Mouse (Mus musculus) megakaryocyte progenitor cell, adult 5-6 weeks (primary cell): ENCODE results near the gene Rubcn. TPM values are rescaled to one million over a fixed set of nuclear protein-coding genes. Genes with fewer than 3 reads are reported as not detected.
"Not testable (repeated sequence)": the region's sequence is repeated elsewhere in the genome, so short reads cannot be mapped to it uniquely, and the experiment has no call there.

ENCODE experiments used
- ATAC-seq: replicated peaks from 2 replicates; pipeline ENCODE4 v1.8.0; 2016; ENCODE audit warnings: mild to moderate bottlenecking, moderate TSS enrichment, inconsistent platforms; ENCODE audit not compliant: poor library complexity
- total RNA-seq, 2 experiments: library from RNA; stranded (forward) in 1 of 2; stranded (reverse) in 1 of 2; fragments of 157-497, 149-512 nt in 1 of 2; fragments of 200-1000 nt in 1 of 2; gene quantifications; 2 replicates each; pipeline versions ENCODE4 v1.2.3 to v1.2.4; 2015 to 2017

The Rubcn gene
- total RNA-seq (2015) (7.6 and 8.2 TPM in 2 replicates), total RNA-seq (2017) (11.3 and 11.4 TPM in 2 replicates)

- peak; percentile 97 for ATAC-seq
These were observed at the start of gene Rubcn, which contains the start of gene Fyttd1 for GRCm38 (mm10) chr16:32877343-32878156. Gene Rubcn, minus strand, starts transcription at chr16:32877766. Gene Fyttd1, plus strand, starts transcription at chr16:32877500.

GRCm38 (mm10) chr16:32927044-32927443 lies 49.5 kb upstream of the Rubcn start:
- ATAC-seq, result no peak

GRCm38 (mm10) chr16:32926629-32927028 lies 49.1 kb upstream of the Rubcn start:
- not testable (repeated sequence) for ATAC-seq

GRCm38 (mm10) chr16:32915292-32916068 lies 37.9 kb upstream of the Rubcn start:
- no peak for ATAC-seq

- ATAC-seq, result peak; percentile 83
These were observed 36.6 kb upstream of the Rubcn start, which contains the start of gene Lrch3 for GRCm38 (mm10) chr16:32913937-32914881. Gene Lrch3, plus strand, starts transcription at chr16:32914100.

GRCm38 (mm10) chr16:32913212-32913611 lies 35.6 kb upstream of the Rubcn start:
- no peak for ATAC-seq

GRCm38 (mm10) chr16:32906727-32907126 lies 29.2 kb upstream of the Rubcn start:
- peak; percentile 46 for ATAC-seq

GRCm38 (mm10) chr16:32906186-32906585 lies 28.6 kb upstream of the Rubcn start:
- ATAC-seq, result no peak

- no peak for ATAC-seq
These were observed 24.5 kb upstream of the Rubcn start for GRCm38 (mm10) chr16:32902051-32902428.

GRCm38 (mm10) chr16:32901360-32902050 lies 23.9 kb upstream of the Rubcn start:
- no peak for ATAC-seq

GRCm38 (mm10) chr16:32896126-32896525 lies 18.6 kb upstream of the Rubcn start:
- ATAC-seq, result no peak

- ATAC-seq, result no peak
These were observed 12.3 kb upstream of the Rubcn start for GRCm38 (mm10) chr16:32889881-32890280.

- ATAC-seq, result no peak
These were observed 10.4 kb upstream of the Rubcn start for GRCm38 (mm10) chr16:32887996-32888395.

GRCm38 (mm10) chr16:32881538-32881937 lies 4.0 kb upstream of the Rubcn start:
- ATAC-seq, result no peak

GRCm38 (mm10) chr16:32878972-32879926 lies 1.7 kb upstream of the Rubcn start:
- ATAC-seq, result no peak

GRCm38 (mm10) chr16:32878157-32878598 lies 612 bp upstream of the Rubcn start:
- no peak for ATAC-seq

- ATAC-seq, result no peak
These were observed 735 bp downstream of the Rubcn start for GRCm38 (mm10) chr16:32876831-32877230.

- ATAC-seq, result no peak
These were observed 1.7 kb downstream of the Rubcn start for GRCm38 (mm10) chr16:32875847-32876246.

GRCm38 (mm10) chr16:32875281-32875680 lies 2.3 kb downstream of the Rubcn start:
- ATAC-seq, result not testable (repeated sequence)
